Mouse (Mus musculus) R1 (cell line): ENCODE measurements at regions not wholly inside any gene's neighbourhood (a gene's known extent, or its start where the extent isn't known, plus 50 kb on each side); places are given as distances from the start of the nearest gene placed in this dataset.
A peak's percentile ranks its signal among the peaks of the same experiment; 100 is the strongest.

Source experiments
- DNase-seq: peaks from one replicate; pipeline ENCODE4 v3.0.0-alpha.2; 2018; ENCODE audit warnings: low read depth, low spot score

DNA sequence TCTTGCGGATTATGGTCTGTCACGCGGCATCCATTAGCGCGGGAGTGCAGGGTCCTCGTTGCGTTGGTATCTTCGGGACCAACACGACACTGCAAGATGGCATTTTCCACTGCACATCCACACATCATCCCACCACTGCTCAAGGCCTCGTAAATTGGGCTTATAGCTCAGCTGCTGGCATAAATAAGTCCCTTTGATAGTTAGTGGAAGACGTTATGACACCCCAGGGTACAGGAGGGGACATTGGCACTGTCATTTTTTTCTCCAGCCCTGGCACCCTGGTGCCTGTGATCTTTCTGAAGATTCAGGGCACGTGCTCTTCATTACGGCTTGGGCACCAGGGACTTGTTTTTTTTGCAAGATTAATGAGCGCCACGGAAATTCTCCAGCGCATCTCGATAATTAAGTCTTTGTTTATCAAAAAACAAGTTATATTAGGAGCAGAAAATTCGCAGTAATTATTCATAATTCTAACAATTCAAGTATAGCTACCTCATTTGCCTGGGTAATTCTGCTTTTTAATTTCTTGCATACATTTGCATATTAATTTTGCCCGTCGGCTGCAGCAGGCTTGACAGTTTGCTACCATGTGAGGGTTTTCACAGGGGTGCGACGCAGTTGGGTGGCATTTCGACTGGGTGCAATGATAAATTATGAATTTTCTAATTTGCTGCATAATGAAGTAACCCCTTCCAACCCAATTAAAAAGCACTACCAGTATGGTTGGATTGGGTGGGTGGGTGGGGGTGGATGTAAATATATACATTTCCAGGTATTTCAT, 119.1 kb downstream of the Vrk1 start:
- DNase-seq, result no peak

DNA sequence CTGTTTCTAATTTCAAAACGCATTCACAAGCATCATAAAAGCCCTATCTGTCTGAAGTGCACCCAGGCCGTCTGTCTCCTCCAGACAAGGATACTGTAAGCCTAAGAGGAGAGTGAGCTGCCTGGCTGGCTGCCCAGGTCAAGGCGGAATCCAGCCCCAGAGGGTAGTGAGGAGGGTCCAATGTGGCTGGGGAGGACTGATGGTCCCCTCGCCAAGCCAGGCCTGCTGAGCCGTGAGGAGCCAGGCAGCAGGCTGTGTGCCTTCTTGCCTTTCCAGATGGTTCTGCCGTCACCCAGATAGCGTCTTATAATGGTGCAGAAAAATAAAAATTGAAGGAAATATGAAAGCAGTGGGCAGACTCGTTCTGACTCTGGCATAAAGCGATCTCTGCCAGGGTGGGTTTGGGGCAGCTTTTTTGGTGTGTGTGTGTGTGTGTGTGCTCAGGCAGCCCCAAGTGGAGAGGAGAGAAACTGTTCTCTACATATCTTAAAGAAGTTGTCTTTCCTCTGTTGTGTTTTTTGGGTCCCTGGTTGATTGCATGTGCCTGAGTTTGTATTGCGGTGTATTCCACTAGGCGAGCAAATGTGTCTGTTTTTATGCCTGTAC, 120.1 kb downstream of the Vrk1 start:
- DNase-seq, result no peak

DNA sequence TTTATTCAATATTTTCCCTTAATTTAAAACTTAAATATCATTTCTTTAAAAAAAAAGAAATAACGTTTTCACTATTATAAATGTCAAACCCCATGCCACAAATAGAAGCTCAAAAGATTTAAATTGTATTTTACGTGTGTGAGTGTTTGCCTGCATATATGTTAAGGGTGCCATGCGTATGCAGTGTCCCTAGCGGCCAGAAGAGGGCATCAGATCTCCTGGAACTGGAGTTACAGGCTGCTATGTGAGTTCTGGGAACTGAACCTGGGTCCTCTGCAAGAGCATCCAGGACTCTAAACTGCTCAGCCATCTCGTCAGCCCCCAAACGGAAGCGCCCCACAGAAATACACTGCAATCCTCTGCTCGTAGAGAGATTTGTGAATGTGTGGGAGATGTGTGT, 122.7 kb downstream of the Vrk1 start:
- peak; percentile 54 for DNase-seq

DNA sequence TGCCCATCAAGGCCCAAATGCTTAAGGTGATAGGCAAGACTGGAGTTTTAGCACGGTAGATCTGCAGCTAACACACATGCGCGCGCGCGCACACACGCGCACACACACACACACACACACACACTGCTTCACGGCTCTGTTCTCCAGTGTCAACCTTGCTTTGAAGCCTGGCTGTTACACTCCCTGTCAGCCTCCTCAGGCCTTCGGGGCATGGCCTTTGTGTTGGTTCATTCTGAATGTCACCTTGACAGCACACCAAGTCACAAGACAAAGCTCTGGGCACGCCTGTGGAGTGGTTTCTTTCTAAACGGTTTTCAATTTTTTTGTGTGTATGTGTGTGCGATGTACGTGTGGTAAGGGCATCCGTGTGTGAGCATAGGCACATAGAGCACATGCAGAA, 128.4 kb downstream of the Vrk1 start:
- DNase-seq, result peak; percentile 68

DNA sequence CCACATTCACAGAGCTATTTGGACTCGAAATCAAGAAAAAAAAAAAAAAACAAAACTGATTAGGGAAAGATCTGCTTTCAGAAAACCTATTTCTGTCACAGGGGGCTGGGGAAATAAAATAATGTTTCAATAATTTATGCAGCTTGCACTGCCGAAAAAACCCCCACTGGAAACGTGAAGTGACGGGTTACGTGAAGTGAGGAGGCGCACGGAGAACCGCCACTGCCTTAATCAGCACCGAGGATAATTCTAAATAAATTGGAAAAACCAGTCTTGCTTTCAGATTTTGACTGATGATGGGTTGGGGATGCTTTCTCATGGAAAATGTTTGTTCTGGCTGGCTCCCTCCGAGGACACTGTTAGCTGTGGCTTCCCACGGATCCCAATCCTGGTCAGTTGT, 129.5 kb downstream of the Vrk1 start:
- DNase-seq, result no peak

DNA sequence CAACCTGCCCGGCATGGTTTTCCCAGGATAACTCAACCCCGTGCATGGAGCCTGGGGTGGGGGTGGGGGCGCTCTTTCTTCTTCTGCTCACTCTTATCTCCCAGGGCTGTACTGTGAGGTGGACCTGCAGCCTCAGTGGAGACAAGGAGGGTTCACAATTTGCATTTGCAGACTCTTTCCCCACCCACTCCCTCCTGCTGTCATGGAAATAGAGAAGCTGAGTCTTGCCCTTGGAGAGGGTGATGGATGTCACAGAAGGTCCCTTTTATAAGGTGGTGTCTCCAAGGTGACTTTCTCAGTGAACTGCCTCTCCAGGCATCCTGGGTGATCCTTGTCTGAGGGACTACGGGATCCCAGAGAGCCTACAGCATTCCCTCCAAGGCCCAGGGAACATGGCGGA, 129.9 kb downstream of the Vrk1 start:
- peak; percentile 87 for DNase-seq

DNA sequence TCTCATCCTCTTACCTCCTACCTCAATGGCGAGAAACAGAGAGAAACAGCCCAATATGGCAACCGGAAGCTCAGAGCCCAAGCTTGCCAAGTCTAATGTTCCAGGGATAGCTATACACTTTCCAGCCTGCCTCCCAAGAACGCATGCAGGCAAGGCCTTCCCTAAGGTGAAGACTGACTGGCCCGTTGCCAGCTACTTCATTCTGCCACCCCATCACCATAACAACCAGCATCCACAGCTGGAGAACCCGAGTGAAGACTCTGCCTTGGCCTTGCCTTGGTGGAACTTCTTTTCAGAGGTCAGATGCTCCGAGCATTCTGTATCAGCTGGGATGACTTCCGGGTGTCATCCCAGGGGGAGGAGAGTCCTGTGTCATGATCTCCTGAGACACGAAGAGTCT, 130.6 kb downstream of the Vrk1 start:
- peak; percentile 72 for DNase-seq

DNA sequence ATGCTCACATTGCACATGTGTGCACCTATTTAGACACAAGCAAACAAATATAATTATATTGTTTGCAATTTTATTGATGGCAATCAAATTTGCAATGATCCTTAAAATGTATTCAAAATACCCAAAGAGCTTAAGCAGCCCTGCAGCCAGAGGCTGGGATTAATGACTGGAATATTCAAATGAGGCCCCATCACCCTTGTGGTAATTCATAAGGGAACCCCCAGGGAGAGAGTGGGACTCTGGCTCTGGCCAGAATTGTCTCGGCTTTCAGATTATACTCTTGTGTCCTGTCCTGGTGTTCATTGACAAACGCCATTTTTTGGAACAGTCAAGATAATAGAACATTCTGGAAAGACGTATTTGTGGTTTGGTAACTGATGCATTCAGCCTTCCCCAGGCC, 133.5 kb downstream of the Vrk1 start:
- no peak for DNase-seq

DNA sequence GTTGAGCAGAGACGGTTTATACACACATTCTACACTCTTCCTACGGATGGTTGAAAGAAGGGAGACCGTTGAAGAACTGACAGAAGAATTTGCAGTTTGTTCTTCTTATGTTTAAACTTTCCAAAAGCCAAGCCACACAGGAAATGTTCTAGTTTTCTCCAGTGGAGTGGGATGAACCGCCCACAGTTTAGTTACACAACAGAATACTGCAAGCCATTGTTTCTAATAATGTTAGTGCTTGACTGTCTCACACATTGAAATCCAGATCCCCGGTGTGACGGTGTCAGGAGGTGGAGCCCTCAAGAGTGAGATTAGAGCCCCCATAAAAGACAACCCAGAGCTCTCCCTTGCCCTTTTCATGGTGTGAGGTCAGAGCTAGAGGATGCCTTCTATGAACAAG, 146.8 kb downstream of the Vrk1 start:
- DNase-seq, result no peak

DNA sequence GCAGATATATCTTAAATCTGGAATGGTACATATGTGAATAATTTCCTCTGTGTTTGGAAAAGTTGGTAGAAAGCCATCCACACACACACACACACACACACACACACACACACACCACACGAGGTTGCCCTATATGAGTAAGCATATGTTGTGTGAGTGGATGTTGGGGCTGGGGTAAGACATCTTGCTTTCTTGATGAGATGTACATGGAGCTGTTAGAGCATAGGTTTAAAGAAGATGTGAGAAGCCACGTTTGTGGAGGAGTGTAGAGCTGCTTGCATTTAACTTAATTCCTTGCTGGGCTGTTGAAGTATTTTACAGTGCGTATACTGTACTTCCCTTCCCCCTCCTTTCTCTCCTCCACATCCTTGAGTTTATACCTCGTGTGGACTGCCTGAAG, 147.8 kb downstream of the Vrk1 start:
- no peak for DNase-seq

DNA sequence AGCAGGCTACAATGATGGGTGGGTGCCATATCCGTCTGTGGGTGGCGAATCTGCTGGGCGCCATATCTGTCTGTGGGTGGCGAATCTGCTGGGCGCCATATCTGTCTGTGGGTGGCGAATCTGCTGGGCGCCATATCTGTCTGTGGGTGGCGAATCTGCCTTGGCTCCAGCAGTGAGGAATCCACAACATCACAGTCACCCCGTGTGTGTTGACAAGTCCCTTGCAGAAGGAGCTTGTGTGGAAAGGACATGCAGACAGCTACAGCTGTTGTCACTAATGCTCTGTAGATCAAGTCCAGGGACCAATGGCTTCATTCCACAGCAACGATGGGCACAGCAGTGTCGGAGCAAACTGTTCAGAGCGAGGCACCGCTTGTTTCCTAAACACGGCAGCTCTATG, 148.6 kb downstream of the Vrk1 start:
- DNase-seq, result no peak

DNA sequence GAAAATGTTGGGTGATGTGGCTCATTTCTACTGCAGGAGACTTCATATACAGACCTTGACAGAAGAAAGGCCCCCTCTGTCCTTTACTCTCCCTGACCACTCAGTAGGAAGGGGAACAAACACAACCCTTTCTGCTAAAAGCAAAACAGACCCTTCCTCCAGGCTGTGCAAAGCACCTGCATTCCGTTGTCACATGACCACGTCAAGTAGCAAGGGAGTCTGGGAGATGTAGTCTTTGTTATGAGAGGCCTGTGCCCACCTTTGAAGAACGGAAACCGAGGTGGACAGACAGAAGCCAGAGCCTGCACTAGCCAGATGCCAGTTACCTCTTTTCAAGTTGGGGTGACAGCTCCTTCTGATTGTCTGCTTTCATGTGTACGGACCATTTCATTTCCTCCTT, 161.3 kb downstream of the Vrk1 start:
- DNase-seq, result peak; percentile 48

DNA sequence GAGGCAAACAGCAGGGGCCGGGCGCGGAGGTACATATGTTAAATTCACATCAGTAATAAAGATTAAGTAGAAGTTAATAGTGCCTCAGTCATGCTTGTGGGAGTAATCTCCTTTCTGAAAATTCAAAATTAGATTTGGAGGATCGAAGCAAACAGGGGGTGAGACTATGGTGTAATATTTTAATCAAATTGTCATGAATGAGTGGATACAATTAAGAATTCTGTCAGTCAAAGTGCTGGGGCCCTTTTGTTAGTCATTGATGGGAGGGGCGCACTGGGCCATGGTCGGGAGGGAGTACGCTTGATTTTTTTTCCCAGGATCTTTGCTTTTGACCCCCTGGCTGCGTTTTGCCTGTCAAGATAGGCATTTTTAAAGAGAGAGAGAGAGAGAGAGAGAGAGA, 163.2 kb downstream of the Vrk1 start:
- no peak for DNase-seq

DNA sequence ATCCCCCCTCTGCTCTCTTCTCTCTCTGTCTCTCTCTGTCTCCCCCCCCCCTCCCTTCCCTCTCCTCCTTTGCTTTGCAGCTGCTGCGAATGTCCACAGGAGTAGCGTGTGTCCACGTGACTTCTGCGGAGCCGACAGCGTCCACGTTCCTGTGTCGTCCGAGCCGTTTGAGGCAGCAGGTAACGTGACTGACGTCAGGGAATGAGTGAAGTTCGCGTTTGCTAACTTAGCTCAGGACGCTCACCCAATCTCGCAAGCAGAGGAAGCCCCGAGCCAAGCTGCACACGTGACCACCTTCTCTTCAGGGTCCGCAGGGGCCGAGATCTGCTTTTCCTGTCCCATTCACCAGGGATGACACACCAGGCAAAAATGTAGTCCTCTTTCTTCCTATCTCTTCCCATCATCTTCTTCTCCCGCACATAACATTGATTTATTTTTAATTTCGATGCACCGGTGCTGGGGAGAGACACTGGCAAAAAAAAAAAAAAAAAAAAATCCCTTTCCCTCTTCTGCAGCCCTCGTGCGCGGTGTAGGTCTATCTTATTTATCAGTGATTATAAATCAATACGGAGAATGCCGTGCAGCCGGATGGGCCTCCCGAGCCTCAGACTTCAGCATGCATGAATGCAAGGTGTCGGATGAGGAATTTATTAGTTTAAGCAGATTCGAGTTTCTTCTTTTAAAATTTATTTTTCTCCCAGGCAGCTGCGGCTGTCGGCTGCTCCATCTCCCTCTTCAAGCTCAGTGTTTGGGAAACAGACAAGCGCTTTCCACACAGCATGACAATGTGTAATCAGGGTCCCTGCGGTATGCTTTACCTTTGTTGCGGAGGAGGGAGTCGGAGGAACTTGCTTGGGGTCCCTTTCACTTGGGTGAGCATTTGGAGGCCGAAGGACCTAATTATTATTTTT, 164.3 kb downstream of the Vrk1 start:
- peak; percentile 78 for DNase-seq

DNA sequence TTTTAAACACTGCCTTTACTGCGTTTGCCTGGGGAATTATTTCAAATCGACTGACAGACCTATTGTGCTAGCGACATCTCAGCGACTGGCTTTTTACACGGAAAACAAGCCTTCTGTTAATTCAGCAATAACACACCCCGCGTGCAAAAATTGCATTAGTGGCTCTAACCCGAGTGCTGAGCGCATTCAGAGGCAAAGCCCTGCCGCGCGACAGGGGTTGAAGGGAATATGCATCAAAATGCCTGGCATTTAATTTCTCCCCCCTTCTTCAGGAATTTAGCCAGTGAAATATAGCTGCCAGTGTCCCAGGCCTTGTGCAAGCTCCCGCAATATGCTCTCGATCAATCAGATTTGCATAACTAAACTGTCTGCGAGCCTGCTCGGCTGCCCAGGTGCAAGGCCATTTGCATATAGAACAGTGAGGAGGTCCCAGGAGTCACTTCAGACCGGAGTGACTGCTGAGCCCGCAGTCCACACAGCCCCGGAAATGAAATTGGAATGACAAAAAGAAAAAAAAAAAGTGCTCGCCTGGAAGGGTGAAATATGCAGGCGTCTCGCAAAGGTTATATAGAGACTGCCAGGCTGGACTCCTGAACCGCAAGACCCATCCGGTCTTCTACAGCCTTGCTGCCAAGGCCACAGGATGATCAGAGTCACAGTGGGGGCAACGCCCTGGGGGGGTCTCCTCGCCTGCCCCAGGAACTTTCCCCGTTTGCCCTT, 165.1 kb downstream of the Vrk1 start:
- DNase-seq, result peak; percentile 95

DNA sequence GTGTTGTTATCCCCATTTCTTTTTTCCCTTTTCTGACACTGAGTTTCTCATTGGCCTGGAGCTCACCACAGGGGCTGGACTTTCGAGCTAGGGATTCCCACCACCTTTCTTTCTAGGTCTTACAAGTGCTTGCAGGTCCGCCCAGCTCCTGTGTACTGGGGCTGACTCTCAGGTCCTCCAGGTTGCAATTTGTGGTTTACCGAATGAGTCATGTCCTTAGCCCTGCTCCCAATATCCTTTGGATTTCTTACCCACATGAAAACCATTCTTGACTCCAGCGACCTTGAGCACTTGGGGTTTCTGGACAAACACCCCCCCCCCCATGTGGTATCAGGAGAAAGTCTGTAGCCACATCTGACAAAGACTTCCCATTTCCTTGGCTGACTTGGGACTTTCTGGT, 167.3 kb downstream of the Vrk1 start:
- DNase-seq, result peak; percentile 47

DNA sequence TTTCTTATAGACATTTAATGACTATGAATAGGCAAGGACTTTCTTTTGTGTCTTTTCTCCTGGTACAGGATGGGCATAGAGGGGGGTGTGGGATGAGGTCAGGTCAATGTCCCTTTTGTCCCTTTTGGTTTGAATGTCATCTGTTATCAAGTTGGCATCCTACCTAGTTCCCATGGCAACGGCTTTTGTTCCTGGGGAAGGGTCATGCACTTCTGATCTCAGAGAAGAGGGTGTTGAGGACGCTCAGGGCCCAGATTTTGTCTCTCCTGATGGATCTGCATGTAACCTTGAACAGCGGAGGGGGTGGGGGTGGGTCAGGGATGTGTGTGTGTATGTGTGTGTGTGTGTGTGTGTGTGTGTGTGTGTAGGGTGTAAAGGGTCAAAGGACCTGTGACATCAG, 167.8 kb downstream of the Vrk1 start:
- DNase-seq, result peak; percentile 82

DNA sequence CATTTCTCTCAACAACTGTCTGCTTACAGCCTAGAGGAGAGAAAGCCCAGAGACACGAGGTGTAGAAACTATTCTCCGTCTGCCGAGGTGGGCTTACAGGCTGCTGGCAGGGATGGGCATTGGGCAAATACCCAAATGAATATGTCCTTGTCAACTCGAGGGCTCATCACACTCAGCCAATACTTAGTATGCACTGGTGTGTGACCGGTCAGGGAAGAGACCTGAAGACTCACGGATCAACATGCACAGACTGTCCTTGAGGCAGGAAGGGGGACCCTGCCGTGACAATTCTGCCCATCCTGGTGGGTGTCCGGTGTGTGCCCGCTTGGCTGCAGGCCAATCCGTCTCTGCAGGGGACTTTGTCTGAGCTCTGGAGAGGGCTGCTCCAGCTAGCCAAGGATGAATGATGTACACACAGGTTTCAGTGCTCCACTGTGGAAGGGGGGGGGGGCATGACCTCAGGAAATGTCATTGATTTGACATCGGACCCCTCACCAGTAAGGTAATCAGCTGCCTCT, 168.7 kb downstream of the Vrk1 start:
- no peak for DNase-seq

DNA sequence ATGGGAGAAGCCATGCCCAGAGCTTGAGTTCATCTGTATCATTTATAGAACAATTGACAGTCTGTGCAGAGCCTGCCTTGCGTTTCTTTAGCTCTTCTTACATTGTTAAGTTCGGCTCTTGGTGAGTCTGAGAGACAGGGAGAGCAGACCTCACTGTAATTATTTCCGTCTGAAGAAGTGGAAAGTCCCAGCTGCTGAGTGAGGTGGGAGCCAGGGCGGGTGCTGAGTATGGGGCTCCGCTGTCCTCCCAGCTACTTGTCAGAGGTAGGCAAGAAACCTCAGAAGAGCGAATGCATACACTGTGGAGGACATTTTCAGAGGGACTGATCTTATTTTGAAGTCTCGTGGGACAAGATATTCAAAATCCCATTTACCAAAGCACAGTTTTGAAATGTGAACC, 172.9 kb downstream of the Vrk1 start:
- no peak for DNase-seq

DNA sequence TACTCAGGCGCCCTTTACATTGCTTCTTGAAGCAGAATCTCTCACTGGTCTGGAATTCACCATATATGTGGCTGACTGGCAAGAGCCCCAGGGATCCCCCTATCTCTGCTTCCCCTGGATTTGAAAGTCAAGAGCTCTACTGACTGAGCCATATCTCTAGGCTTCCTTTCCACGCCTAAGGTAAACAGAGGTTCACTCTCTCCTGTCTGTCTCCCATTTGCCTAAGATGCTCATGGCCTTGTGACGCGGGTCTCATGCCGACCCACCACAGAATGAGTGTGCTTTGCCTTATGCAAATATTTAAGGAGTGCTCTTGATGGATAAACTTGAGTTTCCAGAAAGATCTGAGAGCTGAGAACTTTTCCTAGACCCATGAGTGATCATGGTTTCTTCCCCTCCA, 173.9 kb downstream of the Vrk1 start:
- DNase-seq, result no peak

DNA sequence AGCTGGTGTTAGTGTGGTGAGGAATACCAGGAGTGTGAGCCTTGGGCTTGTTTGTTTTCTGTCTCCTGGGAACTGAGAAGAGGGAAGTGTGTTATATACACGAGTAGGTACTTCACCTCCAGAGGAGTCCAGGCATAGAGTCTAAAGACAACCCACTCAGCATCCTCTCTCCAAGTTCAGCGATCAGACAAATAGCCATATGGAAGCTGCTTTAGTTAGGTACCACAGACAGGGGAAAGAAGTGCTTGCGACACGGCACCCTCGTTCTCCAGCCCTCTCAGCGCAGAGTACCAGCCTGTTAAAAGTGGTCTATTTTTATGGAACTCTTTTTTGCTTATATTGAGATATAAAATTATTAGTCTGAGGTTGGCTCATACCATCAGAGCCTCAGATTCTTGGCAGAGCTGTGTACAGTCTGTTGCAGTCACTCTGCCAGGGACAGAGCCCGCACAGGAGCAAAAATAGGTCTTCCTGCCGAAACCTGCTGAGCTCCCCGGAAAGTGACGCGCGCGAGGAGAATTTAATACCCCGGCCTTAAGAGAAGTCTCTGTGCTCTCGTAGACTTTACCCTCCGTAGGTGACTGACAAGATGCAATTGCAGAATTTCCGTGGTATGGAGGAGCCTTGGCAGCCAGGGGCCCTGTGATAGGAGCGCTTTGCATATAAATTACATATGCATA, 175.5 kb downstream of the Vrk1 start:
- DNase-seq, result no peak
